9 mouse cellular contexts compared by ENCODE assay signal in the genomic region with DNA sequence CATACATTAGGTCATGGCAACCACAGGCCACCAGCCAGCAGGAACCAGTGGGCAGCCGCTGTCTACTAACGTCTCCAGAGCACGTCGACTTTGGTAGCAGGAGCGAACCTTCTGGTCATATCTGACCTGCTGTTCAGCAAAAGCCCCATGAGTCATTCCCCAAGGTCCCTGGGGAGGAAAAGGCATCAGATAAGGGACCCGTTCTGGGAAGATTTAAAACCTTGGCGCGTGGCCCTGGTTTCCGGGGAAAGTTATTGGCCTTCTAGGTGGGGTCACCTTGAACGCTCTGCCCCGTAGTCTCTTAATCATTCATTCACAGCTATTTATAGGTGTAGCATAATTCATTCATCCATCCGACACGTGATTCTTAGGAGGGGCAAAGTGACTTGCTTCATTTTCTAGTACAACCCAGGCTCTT. TPM values are rescaled to one million over a fixed set of nuclear protein-coding genes. Genes with fewer than 3 reads are reported as not detected.
A peak's percentile ranks its signal among the peaks of the same experiment; 100 is the strongest.
DNase-seq lines count a peak whose midpoint lies in the region; ATAC-seq and TF ChIP-seq lines count a peak whose summit lies in the region.
"Had no signal": no experiment of that assay in that cellular context is flagged by ENCODE, and none has a peak within 500 bp of the region (broad histone marks: within the 10 kb centered on the region; RNA-seq: fewer than 3 reads in every experiment).

No protein-coding gene starts in this region.

- DNase-seq in liver, postnatal 0 days = no peak
- peak; percentile 96 for DNase-seq in kidney, adult 2 months
- peak; percentile 75 for DNase-seq in testis, postnatal 10 days (ENCODE audit: low spot score)
- no peak for DNase-seq in cerebellum, adult 8-10 months
- DNase-seq in right cerebral cortex, postnatal 10 days (ENCODE audit: low spot score in 2 of 2) = no peak

- H3K9me3 ChIP-seq in liver, postnatal 0 days (ENCODE audit: low read length) = no peaks in the 10 kb centered on the region
- no peaks in the 10 kb centered on the region for H3K9me3 ChIP-seq in liver, embryonic 12.5 days (replicated peaks)
- H3K9me3 ChIP-seq: forebrain, embryonic 13.5 days had no signal

- no peak overlapping the region for H3K27ac ChIP-seq in liver, postnatal 0 days (ENCODE audit: low read depth)
- no peak overlapping the region for H3K27ac ChIP-seq in liver, embryonic 12.5 days
- peak overlapping the region; percentile 66 for H3K27ac ChIP-seq in bone marrow macrophage, adult 2 months (ENCODE audit: insufficient read depth, low read depth, low read length)
- peak overlapping the region; percentile 24; the same call in 1 of the 2 replicates for H3K27ac ChIP-seq in kidney, adult 2 months (ENCODE audit: insufficient read depth, low read depth, low read length)
- H3K27ac ChIP-seq: forebrain, embryonic 13.5 days had no signal

- no peak overlapping the region for H3K4me3 ChIP-seq in liver, postnatal 0 days (ENCODE audit: low read depth, low read length)
- H3K4me3 ChIP-seq in liver, embryonic 12.5 days = no peak overlapping the region
- H3K4me3 ChIP-seq in bone marrow macrophage, adult 2 months (ENCODE audit: insufficient read depth, low read length) = no peak overlapping the region
- no peak overlapping the region for H3K4me3 ChIP-seq in kidney, adult 2 months (ENCODE audit: insufficient read depth, low read depth, low read length)
- H3K4me3 ChIP-seq: forebrain, embryonic 13.5 days had no signal

- H3K27me3 ChIP-seq in liver, postnatal 0 days (ENCODE audit: insufficient read depth, low read length) = no peaks in the 10 kb centered on the region
- H3K27me3 ChIP-seq in liver, embryonic 12.5 days (replicated peaks) = no peaks in the 10 kb centered on the region; the same call in 1 of the 2 replicates
- no peaks in the 10 kb centered on the region for H3K27me3 ChIP-seq in kidney, adult 2 months (replicated peaks; ENCODE audit: control insufficient read depth, insufficient read depth, low read length)
- H3K27me3 ChIP-seq: forebrain, embryonic 13.5 days had no signal

- peak; percentile 43; the same call in 1 of the 2 replicates for TF ChIP-seq EP300 in liver, postnatal 0 days (IDR thresholded peaks at IDR 0.05; ENCODE audit: low read depth)

- no peak overlapping the region for H3K9ac ChIP-seq in liver, postnatal 0 days (replicated peaks)
- H3K9ac ChIP-seq in liver, embryonic 12.5 days = no peak overlapping the region
- H3K9ac ChIP-seq: forebrain, embryonic 13.5 days had no signal

- H3K4me2 ChIP-seq in liver, postnatal 0 days (ENCODE audit: low read depth, low read length) = no peak overlapping the region
- H3K4me2 ChIP-seq in liver, embryonic 12.5 days = no peak overlapping the region
- H3K4me2 ChIP-seq: forebrain, embryonic 13.5 days had no signal

- no peak for TF ChIP-seq POLR2A in bone marrow macrophage, adult 2 months (IDR thresholded peaks at IDR 0.05; ENCODE audit: borderline replicate concordance, low read depth, low read length)
- no peak for TF ChIP-seq POLR2A in kidney, adult 2 months (IDR thresholded peaks at IDR 0.05; ENCODE audit: low read depth, low read length)

- WGBS in liver, postnatal 0 days (ENCODE audit: insufficient replicate concordance) = 68% methylated on average over 13 of the region's 13 CpGs
- 45% methylated on average over 13 of the region's 13 CpGs for WGBS in liver, embryonic 12.5 days (ENCODE audit: insufficient replicate concordance)
- 17% methylated on average over 13 of the region's 13 CpGs for WGBS in kidney, adult 2 months

- TF ChIP-seq CTCF in liver, postnatal 0 days (IDR thresholded peaks at IDR 0.05; ENCODE audit: low read depth) = no peak
- no peak for TF ChIP-seq CTCF in bone marrow macrophage, adult 2 months (IDR thresholded peaks at IDR 0.05; ENCODE audit: low read depth, low read length)
- TF ChIP-seq CTCF in kidney, adult 2 months (conservative IDR thresholded peaks at IDR 0.05; ENCODE audit: insufficient read depth, insufficient read length, low read depth, low read length) = no peak

- ATAC-seq in liver, postnatal 0 days = peak; percentile 26
- no peak for ATAC-seq in liver, embryonic 12.5 days
- ATAC-seq in inflammation-experienced regulatory T-cells, adult 6 months = no peak
- ATAC-seq: forebrain, embryonic 13.5 days had no signal

- no peaks in the 10 kb centered on the region for H3K36me3 ChIP-seq in liver, postnatal 0 days (replicated peaks; ENCODE audit: insufficient read depth, low read length)
- H3K36me3 ChIP-seq in liver, embryonic 12.5 days = no peaks in the 10 kb centered on the region
- H3K36me3 ChIP-seq in kidney, adult 2 months (ENCODE audit: control insufficient read depth, insufficient read depth, low read length) = no peaks in the 10 kb centered on the region

- H3K4me1 ChIP-seq in liver, postnatal 0 days (ENCODE audit: insufficient read depth) = peaks cover 35% of the 10 kb centered on the region
- H3K4me1 ChIP-seq in liver, embryonic 12.5 days = peaks cover 15% of the 10 kb centered on the region; the same call in 1 of the 2 replicates
- peaks cover 52% of the 10 kb centered on the region for H3K4me1 ChIP-seq in bone marrow macrophage, adult 2 months (ENCODE audit: control insufficient read depth, insufficient read depth, low read length)
- peaks cover 26% of the 10 kb centered on the region for H3K4me1 ChIP-seq in kidney, adult 2 months (ENCODE audit: control insufficient read depth, insufficient read depth, low read length)
- H3K4me1 ChIP-seq: forebrain, embryonic 13.5 days had no signal

RNA-seq across cellular contexts. Expression of a gene that starts 34.7 kb away (rescaled TPM):
- polyA plus RNA-seq in liver, postnatal 0 days (2015; fragmentation: Nextera tagmentation; extraction: Ambion mirVana) = 3.2 and 4.2 TPM in 2 replicates
- 8.1 and 9.9 TPM in 2 replicates for polyA plus RNA-seq in liver, embryonic 12.5 days (2016; fragmentation: Nextera tagmentation; extraction: Ambion mirVana)
- polyA plus RNA-seq in bone marrow macrophage, adult 2 months (2012; ENCODE audit: insufficient read depth, insufficient read length, missing spikeins) = 57.1 and 69.9 TPM in 2 replicates
- polyA plus RNA-seq in kidney, adult 2 months (2012; rRNA removed) = 51.5 and 54.2 TPM in 2 replicates
- polyA plus RNA-seq in inflammation-experienced regulatory T-cells, adult 6 months (2017; shearing (Covaris generic)) = 10 to 100 TPM in 1 of 3 experiments, 1 to 10 TPM in 2; 5.1 to 16.7 (median 5.2) TPM

RNA-seq across cellular contexts. Expression of a gene that starts 37.8 kb away (rescaled TPM):
- polyA plus RNA-seq in liver, postnatal 0 days (2015; fragmentation: Nextera tagmentation; extraction: Ambion mirVana) = 7.5 and 9.3 TPM in 2 replicates
- polyA plus RNA-seq in liver, embryonic 12.5 days (2016; fragmentation: Nextera tagmentation; extraction: Ambion mirVana) = 17.4 and 18.8 TPM in 2 replicates
- 23.4 and 27.4 TPM in 2 replicates for polyA plus RNA-seq in bone marrow macrophage, adult 2 months (2012; ENCODE audit: insufficient read depth, insufficient read length, missing spikeins)
- 226 and 357 TPM in 2 replicates for polyA plus RNA-seq in kidney, adult 2 months (2012; rRNA removed)
- 10 to 100 TPM; 28.6 to 62.5 (median 41.6) TPM for polyA plus RNA-seq in inflammation-experienced regulatory T-cells, adult 6 months (2017; shearing (Covaris generic))

Comparison
In these comparisons a context has a peak if more than half of its experiments do, and no peak if none do; other contexts are left out.
1. DNase-seq: peak in kidney, adult 2 months (single experiment) and testis, postnatal 10 days (single experiment); none in liver, postnatal 0 days (single experiment), cerebellum, adult 8-10 months (single experiment) and right cerebral cortex, postnatal 10 days (0 of 2).
2. H3K27ac ChIP-seq: peak in bone marrow macrophage, adult 2 months (single experiment) and kidney, adult 2 months (single experiment); none in liver, postnatal 0 days (single experiment) and liver, embryonic 12.5 days (single experiment).